ENCODE assay signal across 21 mouse cellular contexts in the genomic region with DNA sequence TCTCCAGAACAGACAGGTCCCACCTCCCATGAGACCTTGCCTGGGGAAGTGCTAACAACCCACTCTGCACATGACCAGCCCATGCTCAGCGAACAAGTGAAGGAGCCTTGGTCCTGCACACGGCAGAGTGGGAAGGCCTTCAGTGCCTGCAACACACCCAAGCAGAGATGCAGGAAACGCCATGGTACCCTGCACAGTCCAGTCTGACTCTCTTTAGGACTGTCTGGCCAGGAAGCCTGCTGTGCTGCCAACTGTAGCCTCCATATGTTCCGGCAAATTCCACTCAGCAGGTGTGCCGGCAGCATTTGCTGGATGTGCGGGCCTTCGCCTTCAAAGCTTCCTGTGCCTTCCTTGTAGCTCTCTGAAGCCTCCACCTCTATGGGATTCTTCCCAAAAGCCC.
DNase-seq lines count a peak whose midpoint lies in the region; ATAC-seq lines count a peak whose summit lies in the region.
"Had no signal": no experiment of that assay in that cellular context is flagged by ENCODE, and none has a peak within 500 bp of the region (broad histone marks: within the 10 kb centered on the region; RNA-seq: fewer than 3 reads in every experiment).

No protein-coding gene starts in this region.

- 0 out of 2 replicates have a peak, but pooled peaks cover 3% of the 10 kb centered on the region for H3K9me3 ChIP-seq in embryonic facial prominence, embryonic 15.5 days (replicated peaks)
- H3K9me3 ChIP-seq: forebrain, embryonic 13.5 days; intestine, embryonic 15.5 days; kidney, embryonic 15.5 days; liver, embryonic 15.5 days; midbrain, embryonic 12.5 days had no signal

- peak; percentile 83 for DNase-seq in heart, adult 11 months
- no peak for DNase-seq in heart, postnatal 10 days
- DNase-seq in left cerebral cortex, postnatal 4 days: peak; percentile 82
- DNase-seq in left cerebral cortex, adult 11 months (ENCODE audit: low spot score): no peak
- peak; percentile 98 for DNase-seq in cerebellum, adult 9-10 months
- no peak for DNase-seq in gastrocnemius, postnatal 36 days
- DNase-seq in urinary bladder, postnatal 25 days (ENCODE audit: low spot score): no peak
- DNase-seq: adrenal gland, postnatal 10 days; gastrocnemius, postnatal 14 days had no signal

- no peaks in the 10 kb centered on the region for H3K27me3 ChIP-seq in embryonic facial prominence, embryonic 15.5 days
- H3K27me3 ChIP-seq: forebrain, embryonic 13.5 days; intestine, embryonic 15.5 days; kidney, embryonic 15.5 days; liver, embryonic 15.5 days; midbrain, embryonic 12.5 days; Patski had no signal

- no peak overlapping the region for H3K9ac ChIP-seq in embryonic facial prominence, embryonic 15.5 days
- H3K9ac ChIP-seq: forebrain, embryonic 13.5 days; intestine, embryonic 15.5 days; kidney, embryonic 15.5 days; liver, embryonic 15.5 days; midbrain, embryonic 12.5 days had no signal

- no peak overlapping the region for H3K27ac ChIP-seq in embryonic facial prominence, embryonic 15.5 days (replicated peaks)
- H3K27ac ChIP-seq: forebrain, embryonic 13.5 days; intestine, embryonic 15.5 days; kidney, embryonic 15.5 days; liver, embryonic 15.5 days; midbrain, embryonic 12.5 days had no signal

- H3K4me2 ChIP-seq in embryonic facial prominence, embryonic 15.5 days (replicated peaks): no peak overlapping the region
- H3K4me2 ChIP-seq: forebrain, embryonic 13.5 days; heart, embryonic 11.5 days; intestine, embryonic 15.5 days; kidney, embryonic 15.5 days; liver, embryonic 15.5 days; midbrain, embryonic 12.5 days had no signal

- WGBS in embryonic facial prominence, embryonic 15.5 days: 81% methylated on average over 7 of the region's 7 CpGs

- peak; percentile 29; the same call in 1 of the 2 replicates for ATAC-seq in embryonic facial prominence, embryonic 15.5 days (ENCODE audit: insufficient number of reproducible peaks, low FRiP score, low TSS enrichment, low read depth)
- ATAC-seq: CD4-positive, CD25-positive, alpha-beta regulatory T cell, adult 4 months; forebrain, embryonic 13.5 days; intestine, embryonic 15.5 days; lung, postnatal 0 days; Patski had no signal

- no peak overlapping the region for H3K4me3 ChIP-seq in embryonic facial prominence, embryonic 15.5 days (replicated peaks)
- H3K4me3 ChIP-seq: erythroblast, embryonic 14.5 days; forebrain, embryonic 13.5 days; intestine, embryonic 15.5 days; kidney, embryonic 15.5 days; liver, embryonic 15.5 days; midbrain, embryonic 12.5 days; myocyte had no signal

- H3K4me1 ChIP-seq in embryonic facial prominence, embryonic 15.5 days: peaks cover 5% of the 10 kb centered on the region
- H3K4me1 ChIP-seq: intestine, embryonic 15.5 days; liver, embryonic 15.5 days had no signal

- H3K36me3 ChIP-seq in embryonic facial prominence, embryonic 15.5 days: no peaks in the 10 kb centered on the region
- H3K36me3 ChIP-seq: intestine, embryonic 15.5 days; kidney, embryonic 15.5 days; liver, embryonic 15.5 days; midbrain, embryonic 12.5 days had no signal

- intact Hi-C loops in heart, postnatal 10 days (cut with DNase I): no loop called here
- intact Hi-C loops in left cerebral cortex, postnatal 4 days (cut with DNase I): no loop called here
- intact Hi-C loops in gastrocnemius, postnatal 36 days (cut with DNase I): no loop called here

Comparison
In these comparisons a context has a peak if more than half of its experiments do, and no peak if none do; other contexts are left out.
1. DNase-seq: peak in heart, adult 11 months (single experiment), left cerebral cortex, postnatal 4 days (single experiment) and cerebellum, adult 9-10 months (single experiment); none in heart, postnatal 10 days (0 of 2), left cerebral cortex, adult 11 months (single experiment), gastrocnemius, postnatal 36 days (0 of 2) and urinary bladder, postnatal 25 days (single experiment).